Mouse (Mus musculus) retina, postnatal 1 day (tissue): ENCODE measurements at regions not wholly inside any gene's neighbourhood (a gene's known extent, or its start where the extent isn't known, plus 50 kb on each side); places are given as distances from the start of the nearest gene placed in this dataset.

Experiments used
- DNase-seq: peaks from one replicate; pipeline ENCODE4 v3.0.0-alpha.2; 2012

DNA sequence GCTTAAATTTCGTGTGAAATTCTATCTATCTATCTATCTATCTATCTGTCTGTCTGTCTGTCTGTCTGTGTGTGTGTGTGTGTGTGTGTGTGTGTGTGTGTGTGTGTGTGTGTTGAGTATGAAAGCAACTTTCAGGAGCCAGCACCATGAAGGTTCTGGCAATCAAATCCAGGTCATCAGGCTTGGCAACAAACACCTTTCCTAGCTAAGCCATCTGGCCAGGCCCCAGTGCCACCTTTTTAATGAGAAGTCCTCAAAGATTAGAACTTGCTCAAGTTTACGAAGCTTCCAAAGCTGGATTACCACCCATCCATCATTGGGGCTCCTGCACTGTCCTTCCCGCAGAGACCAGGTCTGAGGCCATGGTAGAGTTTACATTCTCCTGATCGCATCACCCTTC lies 325.0 kb downstream of the Gm49356 start:
- no peak for DNase-seq

DNA sequence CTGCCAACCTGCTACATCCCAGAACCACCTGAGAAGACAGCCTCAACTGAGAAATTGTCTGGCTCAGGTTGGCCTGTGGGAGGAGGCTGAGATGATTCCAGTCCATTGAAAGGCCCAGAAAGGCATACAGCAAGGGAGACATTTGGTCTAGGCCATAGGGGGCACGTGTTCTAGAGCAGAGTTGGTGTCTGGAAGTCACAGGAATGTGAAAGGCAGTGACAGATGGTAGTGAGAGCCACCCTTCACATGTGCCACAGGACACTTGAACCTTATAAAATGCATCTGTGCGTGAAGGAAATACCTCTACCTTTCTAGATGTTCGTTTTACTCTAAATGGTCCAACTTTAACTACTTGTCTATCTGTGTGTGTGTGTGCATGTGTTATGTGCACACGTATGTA lies 326.1 kb downstream of the Gm49356 start:
- no peak for DNase-seq

DNA sequence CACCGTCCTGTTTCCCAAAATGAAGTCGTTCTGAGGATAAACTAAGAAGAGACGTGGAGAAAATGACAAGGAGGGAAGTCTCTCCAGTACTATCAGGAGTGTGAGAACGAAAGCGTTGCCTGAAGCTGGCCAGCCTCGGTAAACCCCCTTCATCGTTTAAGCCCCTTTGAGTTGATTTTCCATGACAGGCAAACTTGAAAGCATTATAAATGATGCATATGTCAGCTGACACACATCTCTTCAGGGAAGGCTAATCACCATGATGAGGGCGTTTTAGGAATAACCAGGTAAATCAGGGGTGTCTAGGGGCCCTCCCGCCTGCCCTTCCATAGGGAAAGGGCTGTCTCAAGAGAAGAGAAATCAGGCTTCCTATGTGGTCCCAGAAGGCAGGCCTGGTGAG lies 328.4 kb downstream of the Gm49356 start:
- peak; percentile 64 for DNase-seq

GRCm38 (mm10) chr15:59218916-59219315 lies 329.8 kb downstream of the Gm49356 start:
- peak; percentile 65 for DNase-seq

DNA sequence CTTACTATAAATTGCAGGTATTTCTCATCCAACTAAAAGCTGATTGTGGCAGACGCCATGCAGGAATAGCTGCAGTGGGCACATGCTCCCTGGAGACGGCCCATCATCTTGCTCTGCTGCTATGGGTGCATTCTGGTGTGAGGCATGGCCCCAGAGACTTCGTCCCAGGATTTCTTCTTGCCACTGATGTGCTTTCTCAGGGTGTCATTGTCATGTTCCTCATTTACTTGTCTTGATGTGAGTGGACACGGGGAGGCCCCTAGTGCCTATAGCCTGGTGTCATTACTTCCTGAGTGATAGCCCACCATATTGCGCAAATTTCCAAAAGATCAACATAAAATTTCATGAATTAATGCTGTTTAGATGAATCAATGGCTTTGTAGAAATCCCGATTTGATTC lies 336.5 kb downstream of the Gm49356 start:
- no peak for DNase-seq

- no peak for DNase-seq
Observed at GRCm38 (mm10) chr15:59227293-59227692, 338.2 kb downstream of the Gm49356 start.

- no peak for DNase-seq
Observed at GRCm38 (mm10) chr15:59230536-59230935, 341.4 kb downstream of the Gm49356 start.

GRCm38 (mm10) chr15:59231703-59232102 lies 342.6 kb downstream of the Gm49356 start:
- DNase-seq = no peak

DNA sequence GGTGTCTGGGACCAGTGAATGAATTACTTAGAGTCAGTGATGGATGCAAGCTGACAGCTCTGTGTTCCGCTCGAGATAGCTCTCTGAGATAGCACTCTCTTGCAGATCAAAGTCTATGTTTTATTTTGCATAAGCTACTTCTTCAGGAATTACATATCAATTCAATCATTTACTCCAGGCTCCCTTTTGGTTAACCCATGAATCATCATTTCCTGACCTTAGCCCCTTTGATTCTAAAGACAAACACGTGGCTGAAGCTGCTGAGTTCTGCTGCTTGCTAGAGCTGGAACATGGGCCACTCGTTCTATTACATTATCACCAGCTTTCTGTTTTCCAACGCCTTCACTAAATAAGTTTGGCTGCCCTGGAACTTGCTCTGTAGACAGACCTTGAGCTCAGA lies 343.2 kb downstream of the Gm49356 start:
- DNase-seq = no peak

GRCm38 (mm10) chr15:59237446-59238161 lies 348.5 kb downstream of the Gm49356 start:
- DNase-seq = no peak

- DNase-seq = no peak
Observed at GRCm38 (mm10) chr15:59241752-59242151, 352.7 kb downstream of the Gm49356 start.

GRCm38 (mm10) chr15:59245927-59246649 lies 357.0 kb downstream of the Gm49356 start:
- DNase-seq = no peak

GRCm38 (mm10) chr15:59248477-59249260 lies 359.6 kb downstream of the Gm49356 start:
- no peak for DNase-seq

DNA sequence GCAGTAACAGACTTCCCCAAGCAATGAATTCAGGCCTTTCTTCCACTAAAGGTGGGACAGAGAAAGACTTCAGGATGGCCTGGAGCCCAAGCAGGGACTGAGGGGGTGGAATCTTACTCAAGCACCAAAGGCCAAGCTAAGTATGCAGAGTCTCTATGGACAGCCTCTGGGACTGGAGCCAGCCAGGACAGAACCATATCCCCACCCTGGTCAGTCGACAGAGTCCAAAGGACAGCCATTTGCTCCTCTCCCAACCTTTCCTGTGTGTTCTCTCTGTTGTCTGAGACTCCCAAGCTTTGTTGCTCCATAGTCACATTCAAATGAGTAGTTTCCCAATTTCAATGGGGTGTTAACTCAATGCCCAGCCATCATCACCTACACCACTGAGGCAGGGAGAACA lies 372.3 kb downstream of the Gm49356 start:
- no peak for DNase-seq

DNA sequence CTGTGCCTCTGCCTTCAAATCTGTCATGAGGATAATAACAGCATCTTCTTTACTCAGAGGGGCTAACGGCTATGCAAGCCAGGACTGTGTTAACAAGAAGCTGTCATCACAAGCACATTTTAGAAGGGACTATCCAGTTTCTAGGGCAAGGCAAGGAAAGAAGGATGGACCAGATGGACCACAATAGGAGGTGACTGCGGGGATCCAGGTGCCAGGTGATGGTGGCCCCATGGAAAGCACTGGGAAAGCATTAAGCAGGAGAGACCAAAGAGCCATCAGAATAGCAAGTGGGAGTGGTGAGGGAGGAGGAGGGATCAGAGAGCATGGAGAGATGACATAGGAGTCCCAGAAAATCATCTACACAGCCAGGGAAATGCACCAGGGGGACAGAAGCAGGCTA lies 373.3 kb downstream of the Gm49356 start:
- no peak for DNase-seq

DNA sequence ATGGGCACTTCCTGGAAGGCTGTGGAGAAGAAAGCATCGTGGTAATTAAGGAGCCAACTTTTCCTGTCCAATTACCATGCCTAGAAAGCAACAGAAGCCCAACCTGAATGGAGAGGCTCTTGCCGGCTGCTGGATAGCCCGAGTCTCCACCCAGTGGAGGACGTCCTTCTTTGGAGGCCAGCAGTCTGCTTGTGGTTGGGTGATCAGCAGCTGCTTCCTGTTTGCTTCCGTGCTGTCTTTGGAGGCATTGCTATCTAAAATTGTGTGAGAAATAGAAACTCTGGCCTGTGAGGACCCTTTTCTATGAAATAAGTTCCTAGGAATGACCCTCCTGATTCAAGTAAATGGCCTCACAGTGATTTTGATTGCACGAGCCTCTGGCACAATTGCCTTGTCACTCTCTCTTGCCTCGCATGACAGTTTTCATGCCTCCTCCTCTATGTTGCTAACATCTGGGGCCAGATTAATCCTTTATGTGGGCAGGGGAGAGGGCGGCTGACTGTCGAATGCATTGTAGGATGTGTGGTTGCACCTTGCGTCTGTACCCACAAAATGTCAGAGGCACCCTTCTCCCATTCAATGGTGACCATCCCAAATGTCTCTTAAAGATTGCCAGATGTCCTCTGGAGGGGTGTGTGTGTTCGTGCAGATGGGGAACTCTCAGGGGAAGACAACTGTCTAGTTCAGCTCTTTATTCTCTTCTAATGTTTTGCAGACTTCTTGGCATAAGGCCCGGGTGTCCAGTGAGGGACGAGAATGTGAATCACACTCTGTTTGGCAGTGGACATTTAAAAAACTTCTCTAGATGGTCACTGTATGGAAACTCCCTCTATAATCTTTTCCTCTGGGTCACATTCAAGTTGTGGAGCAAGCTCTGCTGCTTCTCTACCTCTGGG lies 374.6 kb downstream of the Gm49356 start:
- DNase-seq = no peak
